Mouse (Mus musculus) right cerebral cortex, postnatal 25 days (tissue): ENCODE results near the gene Muc1.

ENCODE experiments used
- DNase-seq: peaks from one replicate; pipeline ENCODE4 v3.0.0; 2022

Gene Muc1

DNA sequence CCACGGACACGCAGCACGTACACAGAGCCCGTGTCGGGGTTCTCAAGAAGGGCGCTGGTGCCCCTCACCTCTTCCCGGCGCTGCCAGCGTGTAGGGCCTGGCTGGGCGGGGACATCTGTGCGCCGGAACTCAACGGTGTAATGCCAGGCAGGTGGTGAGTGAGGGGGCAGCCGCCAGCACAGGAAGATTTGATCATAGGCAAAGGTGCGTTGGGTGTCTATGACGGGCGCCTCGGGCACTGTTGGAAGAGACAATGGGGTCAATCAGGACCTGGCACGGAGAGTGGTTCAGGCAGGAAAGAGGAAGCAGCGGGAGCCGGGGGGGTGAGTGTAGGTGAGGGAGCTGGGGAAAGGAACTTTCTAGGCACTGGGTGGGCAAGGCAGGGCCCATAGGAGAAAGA, 8.8 kb downstream of the Muc1 start:
- DNase-seq = no peak

GRCm38 (mm10) chr3:89238494-89238893, 9.6 kb downstream of the Muc1 start:
- no peak for DNase-seq

- no peak for DNase-seq
These were observed 13.6 kb downstream of the Muc1 start for GRCm38 (mm10) chr3:89242331-89242895.

GRCm38 (mm10) chr3:89243609-89244008, 14.8 kb downstream of the Muc1 start:
- no peak for DNase-seq

GRCm38 (mm10) chr3:89244158-89244981, 15.5 kb downstream of the Muc1 start:
- DNase-seq = no peak

DNA sequence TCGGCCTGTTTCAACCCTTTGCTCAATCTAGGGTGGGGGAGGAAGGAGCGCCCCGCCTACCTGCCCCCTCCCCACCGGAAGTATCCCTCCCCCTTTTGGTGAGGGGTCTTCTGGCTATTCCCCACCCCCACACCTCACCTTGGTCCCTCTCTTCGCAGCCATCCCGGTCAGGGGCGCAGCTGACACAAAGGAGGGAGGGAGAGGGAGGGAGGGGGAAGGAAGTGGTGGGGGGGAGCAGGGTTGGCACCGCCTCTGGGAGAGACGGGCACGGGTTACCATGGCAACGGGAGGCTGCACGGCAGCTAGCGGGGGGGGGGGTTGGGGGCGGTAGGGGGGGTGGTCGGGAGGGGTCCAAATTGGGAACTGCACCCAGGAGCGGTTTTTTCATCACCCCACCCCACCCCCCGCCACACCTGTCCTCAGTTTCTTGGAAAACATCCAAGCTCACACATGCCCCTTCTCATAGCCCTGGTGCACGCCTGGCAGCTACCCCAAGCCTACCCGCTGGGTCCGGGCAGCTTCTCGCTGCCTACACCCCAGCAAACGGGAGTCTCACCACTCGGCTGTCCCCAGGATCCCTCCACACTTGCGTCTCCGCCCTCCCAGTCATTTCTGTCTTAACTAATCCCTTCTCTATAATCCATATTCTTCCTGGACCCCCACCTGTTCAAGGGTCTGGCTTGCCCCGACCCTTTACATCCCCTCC, 16.3 kb downstream of the Muc1 start:
- DNase-seq = peak; percentile 67

DNA sequence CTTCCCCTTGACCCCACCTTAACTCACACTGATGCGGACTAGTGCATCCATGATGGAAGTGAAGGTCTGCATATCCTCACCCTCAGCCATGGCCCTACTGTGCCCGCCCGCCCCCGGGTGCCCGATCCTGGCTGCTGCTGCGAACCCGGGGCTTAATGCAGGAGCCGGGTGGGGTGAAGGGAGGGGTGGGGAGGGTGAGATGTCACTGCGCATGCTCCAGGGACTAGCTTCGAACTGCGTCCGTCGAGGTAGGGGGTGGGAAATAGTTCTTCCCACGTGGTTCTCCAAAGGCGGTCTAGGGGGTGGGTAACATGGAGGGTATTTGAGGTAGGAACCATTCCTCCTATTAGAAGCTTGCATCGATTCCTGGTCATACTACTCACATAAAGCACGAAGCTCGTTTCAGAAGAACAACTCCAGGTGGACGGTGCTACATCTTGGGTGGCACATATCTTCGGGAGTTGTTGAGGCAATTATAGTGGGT, 16.9 kb downstream of the Muc1 start, which contains the start of gene Krtcap2:
Gene Krtcap2 (plus strand): TSS at position 279 of the 484 bp plus-strand sequence.
- peak; percentile 72 for DNase-seq

DNA sequence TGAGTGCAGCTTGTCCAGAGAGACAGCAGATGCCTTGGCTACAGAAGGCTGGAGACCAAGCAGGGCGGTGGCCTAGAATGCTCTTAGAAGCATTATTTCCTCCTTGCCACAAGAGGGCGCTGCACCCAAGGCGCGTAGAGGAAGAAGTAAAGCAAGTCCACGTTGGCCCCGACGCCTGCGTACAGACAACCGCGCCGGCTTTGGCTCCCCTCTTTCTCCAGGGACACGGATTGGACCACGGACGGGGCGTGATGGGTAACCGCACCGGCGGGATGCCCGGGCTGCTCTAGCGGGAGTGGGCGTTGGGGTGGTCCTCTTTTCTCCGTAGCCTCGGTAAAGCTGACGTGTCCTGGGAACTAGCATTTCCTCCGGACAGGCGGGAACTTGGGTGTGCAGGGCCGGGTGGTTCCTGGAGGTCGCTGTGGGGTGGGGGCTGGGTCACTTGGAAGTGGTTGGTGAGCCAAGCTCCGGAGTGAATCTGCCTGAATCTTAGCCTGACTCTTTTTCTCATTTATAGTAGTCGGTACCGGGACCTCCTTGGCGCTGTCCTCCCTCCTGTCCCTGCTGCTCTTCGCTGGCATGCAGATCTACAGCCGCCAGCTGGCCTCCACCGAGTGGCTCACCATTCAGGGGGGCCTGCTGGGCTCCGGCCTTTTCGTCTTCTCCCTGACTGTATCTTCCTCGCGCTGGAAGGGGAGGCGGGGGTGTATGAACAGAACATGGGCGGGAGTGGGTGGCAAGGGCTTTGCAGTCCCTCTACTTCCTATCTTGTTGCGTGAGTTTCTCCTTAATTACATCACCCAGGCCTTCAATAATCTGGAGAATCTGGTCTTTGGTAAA, 17.6 kb downstream of the Muc1 start, which contains the start of gene Trim46:
Gene Trim46 (minus strand): TSS at position 49 of the 840 bp plus-strand sequence.
- peak; percentile 90 for DNase-seq

- DNase-seq = no peak
These were observed 18.6 kb downstream of the Muc1 start for GRCm38 (mm10) chr3:89247466-89247865.

DNA sequence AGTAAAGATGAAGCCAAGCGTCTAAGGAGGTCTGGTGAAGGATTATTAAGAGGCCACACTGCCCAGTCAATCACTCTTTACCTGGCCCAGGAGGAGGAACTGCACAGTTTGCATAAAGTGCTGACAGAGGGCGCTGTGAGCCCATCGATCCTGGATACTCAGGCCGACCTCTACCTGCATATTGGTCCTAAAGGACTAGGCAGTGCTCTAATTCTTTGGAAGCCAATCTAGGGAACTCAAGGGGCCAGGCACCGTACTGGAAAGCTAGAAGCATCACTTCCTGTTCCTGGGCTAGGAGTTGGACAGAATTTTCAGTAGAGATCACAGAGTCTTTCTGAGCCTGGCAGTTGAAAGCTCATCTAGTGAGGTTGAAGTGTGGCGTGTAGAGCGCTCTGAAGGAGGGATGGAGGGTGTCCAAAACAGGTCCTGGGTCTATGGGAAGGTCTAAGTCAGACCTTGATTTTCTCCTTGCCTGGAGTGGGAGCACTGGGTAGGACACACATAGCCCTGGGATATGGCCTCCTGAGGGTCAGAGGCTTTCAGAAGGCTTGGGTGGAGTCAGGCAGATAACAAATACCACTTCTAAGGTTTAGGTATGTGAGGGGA, 21.7 kb downstream of the Muc1 start:
- DNase-seq = no peak

DNA sequence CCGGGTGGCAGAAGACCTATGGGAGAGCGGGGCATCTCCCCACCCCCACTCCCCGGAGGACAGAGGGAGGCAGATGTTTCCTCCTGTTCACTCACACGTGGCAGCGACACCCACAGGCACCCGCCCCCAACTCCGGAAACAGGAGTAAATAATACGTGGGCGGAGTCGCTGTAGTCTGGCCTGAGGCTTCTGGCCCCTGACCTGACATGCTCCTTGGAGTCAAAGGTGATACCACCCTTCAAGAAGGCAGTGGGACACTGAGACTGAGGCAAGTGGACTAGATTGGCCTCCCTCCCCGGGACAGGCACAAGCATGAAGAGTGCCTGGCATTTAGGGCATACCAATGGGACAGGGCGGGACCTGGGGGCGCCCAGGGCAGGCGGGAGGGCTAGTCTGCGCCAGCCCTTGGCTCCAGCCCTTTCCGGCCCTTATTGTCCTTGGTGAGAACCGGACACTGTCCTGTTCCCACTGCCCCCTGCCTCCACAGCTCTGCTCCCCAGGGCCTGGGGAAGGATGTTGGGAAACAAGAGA, 22.6 kb downstream of the Muc1 start:
- DNase-seq = no peak

- no peak for DNase-seq
These were observed 26.1 kb downstream of the Muc1 start for GRCm38 (mm10) chr3:89254994-89255393.

DNA sequence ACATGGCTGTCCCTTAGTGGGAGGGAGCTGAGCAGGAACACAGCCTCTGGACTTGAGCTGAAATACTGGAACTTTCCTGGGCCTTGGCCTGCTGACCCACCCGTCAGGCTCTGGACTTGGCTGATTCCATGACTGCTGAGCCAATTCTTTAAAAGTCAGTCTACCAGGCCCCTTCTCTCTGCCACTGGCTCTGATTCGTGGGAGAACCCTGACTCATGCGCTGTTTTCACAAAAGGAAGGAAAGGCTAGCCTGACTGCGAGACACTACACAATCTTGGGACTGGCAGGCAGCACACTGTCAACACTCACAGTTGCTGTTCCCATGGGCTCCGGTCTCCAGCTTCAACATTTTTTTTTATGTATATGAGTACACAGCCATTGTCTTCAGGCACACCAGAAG, 27.3 kb downstream of the Muc1 start:
- no peak for DNase-seq

DNA sequence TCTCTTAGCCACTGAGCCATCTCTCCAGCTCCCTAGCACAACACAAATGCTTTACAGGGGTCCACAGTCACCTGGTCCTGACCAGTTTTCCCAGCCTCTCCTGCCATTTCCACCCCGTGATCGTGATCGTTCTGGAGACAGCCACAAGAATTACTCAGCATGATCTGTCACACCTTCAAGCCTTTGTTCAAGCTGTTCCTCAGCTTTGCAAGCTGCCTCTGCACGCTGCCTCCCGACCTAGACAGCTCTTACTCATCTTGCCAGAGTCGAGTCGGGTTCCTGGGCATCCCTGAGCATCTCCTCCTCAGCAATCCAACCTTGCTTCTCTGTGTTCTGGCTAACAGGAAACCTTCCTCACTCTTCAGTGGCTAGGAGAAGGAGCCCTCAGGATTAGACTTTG, 30.2 kb downstream of the Muc1 start, which contains the start of gene Dpm3:
Gene Dpm3 (plus strand): TSS at position 283 of the 400 bp plus-strand sequence.
- DNase-seq = no peak

DNA sequence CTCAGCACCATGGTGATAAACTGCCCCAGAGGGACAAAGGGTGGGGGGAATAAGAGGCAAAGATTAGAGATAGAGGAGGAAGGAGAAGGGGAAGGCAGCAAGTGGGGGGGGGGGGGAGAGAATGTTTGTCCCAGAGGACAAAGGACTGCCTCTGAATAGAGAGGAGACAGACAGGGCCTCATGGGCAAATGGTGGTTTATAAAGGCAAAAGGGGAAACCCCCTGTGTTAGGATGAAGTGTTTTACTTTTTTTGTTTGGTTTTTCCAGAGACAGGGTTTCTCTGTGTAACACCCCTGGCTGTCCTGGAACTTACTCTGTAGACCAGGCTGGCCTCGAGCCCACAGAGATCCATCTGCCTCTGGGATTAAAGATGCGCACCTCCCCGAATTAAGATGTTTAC, 31.4 kb downstream of the Muc1 start:
- no peak for DNase-seq

- DNase-seq = no peak
These were observed 33.6 kb downstream of the Muc1 start for GRCm38 (mm10) chr3:89262417-89262816.

DNA sequence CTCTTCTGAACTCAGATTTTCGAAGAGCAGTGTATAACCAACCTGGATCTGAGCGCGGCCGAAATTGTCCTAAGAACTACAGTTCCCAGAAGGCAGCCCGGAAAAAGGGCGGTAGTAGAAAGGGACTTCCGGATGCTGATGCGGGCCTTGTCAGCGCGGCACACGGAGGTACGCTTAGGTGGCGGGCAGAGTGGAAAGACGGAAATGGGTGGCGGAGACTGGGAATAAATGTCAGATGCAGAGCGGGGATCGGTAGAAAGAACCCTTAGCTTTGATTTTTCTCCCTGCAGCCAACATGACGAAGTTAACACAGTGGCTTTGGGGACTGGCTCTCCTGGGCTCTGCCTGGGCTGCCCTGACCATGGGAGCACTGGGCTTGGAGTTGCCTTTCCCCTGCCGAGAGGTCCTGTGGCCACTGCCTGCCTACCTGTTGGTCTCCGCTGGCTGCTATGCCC, 37.6 kb downstream of the Muc1 start:
- DNase-seq = peak; percentile 83

- no peak for DNase-seq
These were observed 40.1 kb downstream of the Muc1 start for GRCm38 (mm10) chr3:89268916-89269315.

- peak; percentile 84 for DNase-seq
These were observed 41.3 kb downstream of the Muc1 start, which contains the start of gene Slc50a1 for GRCm38 (mm10) chr3:89270051-89270755. Slc50a1 (minus strand) TSS chr3:89270570.

GRCm38 (mm10) chr3:89270891-89271290, 42.0 kb downstream of the Muc1 start:
- peak; percentile 83 for DNase-seq

DNA sequence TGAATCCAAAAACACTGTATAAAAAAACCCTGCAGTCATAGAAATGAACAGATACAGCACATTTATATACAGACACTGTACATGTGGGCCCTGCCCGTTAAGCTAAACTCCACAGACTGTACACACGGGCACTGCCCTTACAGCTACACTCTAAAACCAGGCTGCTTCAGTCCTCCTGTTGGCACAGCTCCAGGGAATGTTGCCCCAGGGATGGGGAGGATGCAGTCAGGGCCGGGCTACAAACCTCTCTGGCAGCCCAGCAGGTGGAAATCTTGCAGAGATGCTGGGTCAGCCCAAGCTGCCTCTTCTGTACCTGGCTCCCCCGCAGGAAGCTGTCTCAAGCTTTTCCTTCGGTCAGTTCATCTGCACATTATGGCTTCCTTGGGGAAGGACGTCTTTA, 42.9 kb downstream of the Muc1 start:
- DNase-seq = no peak
